Mouse (Mus musculus) G1E (cell line): ENCODE results near the gene Cnih2.

Experiments used
- CTCF ChIP-seq: IDR thresholded peaks from 2 replicates; pipeline ENCODE4 v1.5.1; 2012; ENCODE audit warnings: low read depth, low read length, inconsistent platforms, mixed read lengths
- POLR2AphosphoS5 ChIP-seq: IDR thresholded peaks from 2 replicates; pipeline ENCODE4 v1.6.1; 2012; ENCODE audit warnings: low read depth, low read length, inconsistent platforms; ENCODE audit not compliant: insufficient replicate concordance

GRCm38 (mm10) chr19:5069978-5070377, 28.3 kb downstream of the Cnih2 start:
- no peak for TF ChIP-seq CTCF
- no peak for TF ChIP-seq POLR2AphosphoS5
